Mouse (Mus musculus) cerebellum, adult 9-10 months (tissue): Measurements from ENCODE around the gene Arhgef3.
A peak's percentile ranks its signal among the peaks of the same experiment; 100 is the strongest.

Experiments
- DNase-seq: peaks from one replicate; pipeline ENCODE4 v3.0.0; 2022

Arhgef3 gene

DNA sequence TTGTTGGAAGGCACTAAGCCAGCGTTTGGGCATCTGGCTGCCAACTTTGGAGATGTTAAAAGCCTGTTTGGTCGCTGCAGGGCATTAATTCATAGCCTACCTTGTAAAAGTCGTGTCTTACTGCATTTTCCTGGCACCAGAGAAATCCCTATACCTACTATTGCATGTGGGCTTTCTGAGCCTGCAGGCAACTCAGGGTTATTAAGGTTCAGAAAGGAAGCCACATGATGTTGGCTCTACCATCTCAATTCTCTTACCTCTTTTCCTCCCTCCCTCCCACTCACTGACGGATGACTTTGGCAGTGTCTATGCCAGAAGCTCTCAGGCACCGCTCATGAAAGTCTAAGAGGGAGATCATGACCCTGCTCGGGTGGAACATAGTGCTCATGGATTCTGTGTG is 210.8 kb downstream of the Arhgef3 start:
- DNase-seq = no peak

DNA sequence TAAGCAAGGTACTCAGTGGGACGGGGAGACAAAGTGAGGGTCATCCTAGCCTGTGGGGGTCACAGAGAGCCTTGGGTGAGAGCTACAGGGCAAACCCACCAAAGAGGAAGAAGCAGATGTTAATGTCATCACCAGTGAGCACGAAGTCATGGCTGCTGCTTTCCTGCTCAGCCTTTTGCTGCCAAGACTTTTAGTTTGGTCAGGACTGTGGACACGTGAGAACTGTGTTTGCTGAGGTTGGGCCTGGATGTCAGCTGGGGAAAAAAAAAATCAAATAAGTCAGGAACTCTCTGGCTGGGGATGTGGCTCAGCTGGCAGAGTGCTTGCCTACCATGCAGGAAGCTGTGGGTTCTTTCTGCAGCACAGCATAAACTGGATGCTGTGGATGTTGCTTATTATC is 213.2 kb downstream of the Arhgef3 start:
- DNase-seq = no peak

DNA sequence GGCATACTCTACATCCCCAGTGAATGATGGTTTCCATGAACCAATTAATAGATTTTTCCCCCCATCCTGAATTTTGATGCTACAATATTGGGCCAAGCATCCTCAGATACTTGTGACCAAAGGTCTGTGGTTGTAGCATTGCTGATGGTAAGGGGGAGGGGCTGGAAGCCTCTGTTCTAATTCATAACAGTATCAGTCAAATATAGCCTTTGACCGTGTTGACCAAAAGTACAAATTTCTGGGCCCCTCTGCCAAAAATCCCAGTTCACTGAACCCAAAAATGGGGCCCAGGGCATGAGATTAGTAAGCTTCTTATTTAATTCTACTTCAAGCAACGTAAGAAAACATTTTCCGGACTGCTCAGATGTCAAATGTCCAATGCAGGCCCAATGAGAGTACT is 214.3 kb downstream of the Arhgef3 start:
- DNase-seq = no peak

DNA sequence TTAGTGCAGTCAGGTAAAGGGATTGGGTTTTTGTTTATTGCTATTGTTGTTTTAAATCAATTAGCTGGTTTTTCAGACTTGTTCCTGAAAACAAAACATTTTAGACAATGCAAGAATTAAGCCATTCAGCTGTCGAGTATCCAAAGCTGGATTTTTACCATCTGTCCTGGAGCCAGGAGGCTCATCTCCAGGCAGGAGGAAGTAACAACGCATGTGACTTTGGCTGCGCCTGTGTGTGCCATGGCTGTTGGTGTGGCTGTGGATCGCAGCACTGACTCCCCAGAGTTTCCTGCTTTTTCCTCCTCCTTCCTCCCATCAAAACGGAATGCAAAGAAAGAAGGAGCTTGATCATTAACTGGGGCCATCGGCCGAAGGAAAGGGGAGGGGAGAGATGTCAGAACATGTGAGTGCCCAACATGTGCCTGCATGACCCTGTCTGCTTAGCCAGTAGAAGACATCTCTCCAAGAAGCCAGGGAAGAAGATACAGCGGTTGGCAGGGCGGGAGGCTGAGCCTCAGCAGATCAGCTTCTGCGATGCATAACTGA is 216.9 kb downstream of the Arhgef3 start:
- peak; percentile 78 for DNase-seq

DNA sequence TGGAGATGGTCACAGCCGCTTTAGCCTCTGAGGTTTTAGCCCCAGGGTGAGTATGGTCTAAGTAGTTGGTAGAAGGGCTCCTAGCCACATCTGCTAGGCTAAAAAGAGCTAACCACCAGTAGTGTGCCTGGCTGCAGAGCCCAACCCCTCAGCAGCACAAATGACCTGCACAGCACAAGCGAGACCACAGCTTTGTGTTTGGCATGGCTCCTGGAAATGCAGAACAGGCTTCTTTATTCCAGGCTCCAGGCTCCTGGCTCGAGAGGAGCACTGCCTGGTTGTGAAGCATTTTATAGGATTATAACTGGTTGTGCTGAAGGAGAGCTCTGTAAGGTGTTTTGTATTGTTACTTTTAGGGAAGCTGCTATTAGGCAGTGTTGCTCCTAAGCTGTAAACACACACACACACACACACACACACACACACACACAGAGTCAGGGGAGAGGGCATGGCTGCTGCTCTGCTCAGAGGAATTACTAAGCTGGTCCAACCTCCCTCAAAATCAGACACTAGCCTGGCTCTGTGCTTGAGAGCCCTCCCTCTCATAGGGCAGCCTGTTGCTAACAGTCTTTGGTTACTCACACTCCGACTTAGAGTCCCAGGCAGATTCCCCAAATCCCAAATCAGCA is 217.8 kb downstream of the Arhgef3 start:
- DNase-seq = peak; percentile 46

DNA sequence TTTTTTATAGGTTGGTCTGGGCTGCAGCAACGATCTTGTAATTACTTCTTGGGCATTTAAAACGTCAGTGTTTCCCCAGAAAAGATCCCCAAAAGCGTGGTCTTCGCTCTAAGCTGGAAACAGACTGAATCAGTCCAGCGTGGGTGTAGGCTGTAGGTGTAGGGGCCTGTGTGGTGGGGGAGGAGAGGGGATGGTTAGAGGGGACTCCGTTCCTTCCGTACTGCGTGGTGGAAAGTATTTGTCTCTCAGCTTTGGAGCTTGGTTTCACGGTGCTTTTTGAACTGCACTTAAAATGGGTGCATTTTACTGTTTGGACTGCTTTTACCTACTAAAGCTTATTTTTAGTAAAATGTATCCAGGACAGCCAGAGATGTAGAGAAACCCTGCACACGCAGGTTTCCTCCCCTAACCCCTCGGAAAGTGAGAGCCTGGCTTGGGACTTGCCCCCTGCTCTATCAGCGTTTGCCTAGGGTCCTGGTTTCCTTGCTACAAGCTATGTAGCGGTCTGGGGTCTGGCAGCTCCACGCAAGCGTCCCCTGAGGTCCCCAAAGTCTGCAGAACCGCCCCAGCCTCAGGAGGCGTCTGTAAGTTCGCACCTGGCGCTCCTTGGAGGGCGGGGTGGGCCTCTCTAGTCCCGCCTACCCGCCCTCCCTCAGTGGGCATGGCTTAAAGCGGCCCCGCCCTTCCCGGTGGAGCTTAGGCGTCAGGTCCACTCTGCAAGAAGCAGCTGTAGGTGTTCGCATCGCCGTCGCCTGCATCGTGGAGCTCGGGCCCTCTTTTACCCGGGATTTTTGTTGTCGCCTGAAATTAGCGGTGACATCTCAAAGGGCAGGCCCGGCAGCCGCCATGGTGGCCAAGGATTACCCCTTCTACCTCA is 220.9 kb downstream of the Arhgef3 start:
- DNase-seq = peak; percentile 95

DNA sequence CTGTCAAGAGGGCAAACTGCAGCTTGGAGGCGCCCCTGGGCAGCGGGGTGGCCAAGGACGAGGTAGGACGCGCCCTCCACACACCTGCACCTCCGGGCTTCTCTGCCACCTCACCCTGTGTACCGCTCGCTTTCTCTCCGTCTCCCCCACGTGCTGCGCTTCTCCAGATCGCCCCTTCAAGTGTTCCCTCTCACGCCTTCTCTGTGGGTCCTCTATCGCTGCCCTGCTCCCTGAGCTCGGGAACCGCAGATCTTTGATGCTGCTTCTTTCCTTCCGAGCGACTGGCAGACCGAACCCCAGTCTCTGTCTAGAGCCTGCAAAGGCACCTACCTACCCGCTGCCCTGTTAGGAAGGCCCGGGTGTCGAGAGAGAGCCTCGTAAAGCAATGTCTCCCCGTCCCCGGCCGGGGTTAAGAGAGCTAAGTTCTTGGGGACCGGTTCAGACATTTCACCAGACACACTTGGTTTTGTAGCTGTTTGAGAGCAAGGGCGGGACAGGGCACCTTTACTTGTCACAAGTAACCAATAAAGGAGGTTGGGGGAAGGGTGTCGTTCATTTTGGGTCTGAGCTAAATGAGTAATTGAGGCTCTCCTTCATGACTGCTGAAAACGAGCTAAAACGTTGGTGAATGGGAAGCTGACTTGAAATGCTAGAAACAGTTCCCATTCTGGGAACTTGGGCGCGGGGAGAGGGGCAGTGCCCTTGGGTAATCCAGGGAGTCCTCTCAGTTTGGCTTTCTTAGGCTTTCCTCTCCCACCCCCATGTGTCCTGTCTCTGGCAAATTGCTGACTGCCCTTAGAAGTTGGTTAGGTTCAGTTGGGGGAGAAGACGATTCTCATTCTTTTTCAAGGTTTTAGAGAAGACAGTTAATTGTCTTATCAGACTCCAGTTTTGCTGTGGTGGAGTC is 221.8 kb downstream of the Arhgef3 start:
- DNase-seq = peak; percentile 67

DNA sequence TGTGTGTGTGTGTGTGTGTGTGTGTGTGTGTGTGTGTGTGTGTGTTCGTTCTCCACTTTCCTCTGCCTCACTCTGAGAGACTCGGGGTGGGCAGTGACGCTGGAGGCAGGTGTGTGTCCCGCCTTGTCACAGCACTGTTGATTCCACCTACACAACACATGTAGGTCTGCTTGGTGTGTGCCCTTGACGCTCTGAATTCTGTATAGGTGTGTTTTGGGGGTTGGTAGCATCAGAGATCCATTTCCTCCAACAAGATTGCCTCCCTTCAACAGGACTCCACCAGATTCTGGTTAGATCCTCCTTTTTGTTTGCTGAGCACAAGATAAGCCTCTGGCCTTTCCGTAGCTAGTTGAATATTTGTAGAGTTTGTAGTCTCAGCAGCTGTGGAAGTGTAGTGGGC is 222.5 kb downstream of the Arhgef3 start:
- peak; percentile 48 for DNase-seq

DNA sequence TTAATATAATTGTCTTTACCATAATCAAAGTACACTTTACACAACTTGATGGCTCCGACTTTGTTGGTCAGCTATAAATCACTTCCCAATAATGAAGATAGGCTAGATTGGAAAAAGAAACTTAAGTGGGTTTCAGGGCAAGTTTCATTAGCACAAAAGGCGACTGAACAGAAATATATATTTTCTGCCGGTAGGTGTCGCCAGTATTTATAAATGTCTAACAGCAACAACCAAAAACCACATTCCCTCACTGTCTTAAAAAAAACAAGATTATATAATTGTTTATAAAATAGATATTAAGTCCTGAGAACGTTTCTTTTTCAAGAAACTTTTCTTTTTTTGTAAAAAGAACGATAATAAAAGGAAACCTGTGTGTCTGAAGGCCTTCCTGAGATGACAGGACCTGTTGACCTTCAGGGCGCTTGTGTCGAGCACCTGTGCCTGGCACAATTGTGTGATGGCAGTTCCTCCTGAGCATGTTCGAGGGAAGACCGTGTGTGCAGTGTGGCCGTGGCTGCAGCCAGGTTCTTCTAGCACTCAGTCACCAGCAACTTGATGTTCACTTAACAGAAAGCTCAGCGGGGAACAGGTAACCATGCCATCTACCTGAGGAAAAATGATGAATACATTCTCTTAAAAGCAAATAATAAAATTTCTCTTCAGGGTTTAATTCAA is 223.5 kb downstream of the Arhgef3 start:
- DNase-seq = peak; percentile 85

DNA sequence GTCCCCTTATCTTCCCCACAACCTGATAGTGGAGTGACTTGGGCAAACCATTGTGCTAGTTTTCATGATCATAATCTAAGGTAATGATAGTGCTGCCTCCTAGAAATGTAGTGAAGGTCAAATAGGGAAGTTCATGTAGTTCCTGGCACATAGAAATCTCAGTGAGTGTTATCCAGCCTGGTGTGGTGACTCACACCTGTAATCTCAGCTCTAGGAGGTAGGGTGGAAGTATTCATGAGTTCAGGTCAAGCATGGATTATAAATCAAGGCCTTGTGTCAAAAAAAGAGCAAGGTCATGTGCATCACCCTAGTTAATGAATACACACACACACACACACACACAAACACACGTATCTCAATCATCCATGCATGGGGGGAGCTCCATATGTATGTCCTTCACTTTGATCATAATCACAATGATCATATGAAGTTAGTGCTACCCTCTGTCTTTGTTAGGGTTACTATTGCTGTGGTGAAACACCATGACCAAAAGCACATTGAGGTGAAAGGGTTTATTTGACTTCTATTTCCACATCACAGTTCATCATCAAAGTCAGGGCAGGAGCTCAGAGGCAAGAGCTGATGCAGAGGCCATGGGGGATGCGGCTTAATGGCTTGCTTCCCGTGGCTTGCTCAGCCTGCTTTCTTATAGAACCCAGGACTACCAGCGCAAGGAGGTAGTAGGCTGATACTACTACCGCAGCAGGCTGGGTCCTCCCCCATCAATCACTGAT is 226.2 kb downstream of the Arhgef3 start:
- DNase-seq = no peak

DNA sequence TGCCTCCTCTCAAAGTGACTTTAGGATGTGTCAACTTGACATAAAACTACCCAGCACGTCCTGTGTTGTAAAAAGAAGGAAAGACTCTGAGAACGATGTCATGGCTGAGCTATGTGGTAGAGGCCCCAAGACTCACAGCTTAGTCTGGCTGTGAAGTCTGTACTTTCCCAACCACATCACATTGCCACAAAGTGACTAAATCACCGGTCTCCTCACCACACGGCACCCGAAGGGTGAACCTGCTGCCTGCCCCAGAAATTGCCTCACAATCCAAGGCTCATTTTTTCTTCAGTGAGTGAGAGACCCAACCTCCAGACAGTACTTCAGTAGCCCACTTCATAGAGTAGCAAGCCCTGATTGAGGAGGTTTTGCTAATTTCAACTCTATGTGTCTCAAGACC is 226.8 kb downstream of the Arhgef3 start:
- no peak for DNase-seq

DNA sequence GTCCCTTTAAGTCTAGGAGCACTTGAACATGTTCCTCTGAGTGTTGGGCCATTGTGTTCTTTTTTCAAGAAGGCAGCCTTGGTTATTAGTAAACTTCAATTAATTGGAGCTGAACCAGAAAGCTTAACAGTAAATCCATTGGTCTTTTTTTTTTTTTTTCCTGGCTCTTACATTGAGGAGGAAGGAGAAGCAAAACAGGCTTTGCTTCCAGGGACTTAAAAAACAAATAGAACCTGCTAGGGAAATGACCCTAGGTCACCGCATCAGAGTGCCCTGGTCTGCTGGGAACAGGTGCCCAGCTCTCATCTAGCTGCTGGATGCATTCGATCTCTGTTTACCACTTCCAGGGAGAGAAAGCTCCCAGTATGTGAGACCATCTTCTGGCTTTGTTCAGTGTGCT is 227.8 kb downstream of the Arhgef3 start:
- no peak for DNase-seq

DNA sequence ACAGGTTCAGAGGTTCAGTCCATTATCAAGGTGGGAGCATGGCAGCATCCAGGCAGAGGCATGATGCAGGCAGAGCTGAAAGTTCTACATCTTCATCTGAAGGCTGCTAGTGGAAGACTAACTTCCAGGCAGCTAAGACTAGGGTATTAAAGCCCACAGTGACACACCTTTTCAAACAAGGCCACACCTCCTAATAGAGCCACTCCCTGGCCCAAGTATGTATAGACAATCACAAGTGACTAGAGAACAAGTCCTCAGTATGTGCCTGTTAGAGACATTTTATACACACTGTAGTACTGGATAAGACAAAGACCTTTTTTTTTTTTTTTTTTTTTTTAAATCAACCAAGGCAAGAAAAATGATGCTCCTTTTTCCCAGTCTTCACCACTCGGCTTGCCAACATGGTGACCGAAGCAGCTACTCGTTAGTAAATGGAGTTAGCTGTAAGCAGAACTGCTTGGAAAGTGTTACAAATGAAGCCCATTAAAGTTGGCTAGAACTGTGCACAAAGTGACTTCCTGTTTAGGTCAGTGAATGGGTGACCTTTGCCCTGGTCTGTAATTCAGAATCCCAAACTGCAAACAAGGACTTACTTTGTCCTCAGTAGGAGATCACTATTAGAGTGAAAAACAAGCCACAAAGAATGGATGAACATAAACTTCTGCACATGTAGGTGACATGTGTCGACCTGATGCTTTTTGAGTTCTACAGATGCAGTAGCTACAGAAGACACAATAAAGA is 229.7 kb downstream of the Arhgef3 start:
- no peak for DNase-seq

DNA sequence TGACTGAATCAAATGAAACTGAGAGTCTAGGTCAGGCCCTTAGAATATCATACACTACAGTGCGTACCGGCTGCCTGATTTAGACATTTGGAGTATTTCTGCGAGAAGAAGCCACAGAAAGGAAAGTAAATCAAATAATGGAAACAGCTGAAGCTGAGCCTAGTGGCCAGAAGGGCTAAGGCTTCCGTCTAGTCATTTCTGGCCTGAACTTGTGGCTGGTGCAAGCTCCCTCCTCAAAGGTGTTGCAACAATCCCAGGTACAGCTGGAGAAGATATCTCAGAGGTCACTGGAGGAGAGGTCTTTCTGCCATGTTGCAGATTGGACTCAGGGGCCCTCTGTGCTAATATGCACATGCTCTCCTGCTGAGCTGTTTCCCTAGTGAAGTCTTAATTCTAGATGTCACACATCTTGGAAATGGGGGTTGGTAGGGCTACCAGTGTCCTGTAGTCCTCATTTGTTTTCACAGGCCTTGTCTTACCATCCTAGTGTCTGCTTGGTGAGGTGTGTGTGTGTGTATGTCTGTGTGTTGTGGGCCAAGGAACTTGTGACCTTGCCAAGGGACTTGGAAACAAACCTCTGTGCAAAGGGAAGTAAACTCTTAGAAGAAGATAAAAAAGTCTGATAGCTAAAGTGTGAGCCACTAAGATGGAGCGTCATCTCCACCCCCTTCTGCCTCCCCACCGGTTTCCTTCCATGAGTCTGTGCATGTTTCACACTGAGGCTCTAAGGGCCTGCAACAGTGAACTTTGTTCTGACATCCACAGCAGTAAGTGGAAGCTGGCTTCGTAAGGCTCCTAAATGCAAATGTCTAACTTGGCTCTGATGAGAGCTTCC is 230.6 kb downstream of the Arhgef3 start:
- no peak for DNase-seq

DNA sequence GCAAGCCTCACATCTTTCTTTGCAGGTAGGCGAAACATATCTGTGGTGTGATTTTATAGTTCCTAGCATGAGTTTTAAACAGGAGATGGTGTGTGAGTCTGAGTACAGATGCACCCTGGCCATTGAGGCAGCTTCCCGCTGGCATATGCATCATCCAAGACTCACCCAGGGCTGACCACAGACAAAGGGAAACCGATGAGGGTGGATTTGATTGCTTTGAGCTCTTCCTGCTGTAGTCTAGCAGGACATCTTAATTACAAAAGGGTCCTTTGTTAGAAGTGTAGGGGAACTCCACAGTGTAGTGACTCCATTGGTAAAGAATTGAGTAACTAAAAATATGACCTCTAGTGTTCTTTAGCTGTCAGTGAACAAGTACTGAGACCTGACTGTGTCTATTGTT is 232.5 kb downstream of the Arhgef3 start:
- DNase-seq = no peak

DNA sequence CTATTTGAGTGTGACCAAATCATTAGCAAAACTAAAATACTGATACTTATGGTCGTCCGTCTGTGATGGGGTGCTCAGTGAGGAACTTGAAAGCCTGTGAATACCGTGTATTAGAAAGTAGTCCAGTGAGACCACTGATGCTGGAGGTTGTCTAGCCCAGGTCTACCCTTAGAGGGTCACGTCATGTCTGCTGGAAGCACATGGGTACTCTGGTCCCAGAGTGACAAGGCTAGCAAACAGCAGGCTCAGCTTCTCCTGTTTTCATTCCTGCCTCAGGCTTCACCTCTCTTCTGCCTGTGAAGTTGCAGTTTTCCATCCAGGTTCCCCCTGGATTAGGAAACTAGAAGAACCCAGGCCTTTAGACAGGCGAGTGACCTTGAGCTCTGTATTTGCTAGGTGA is 233.0 kb downstream of the Arhgef3 start:
- DNase-seq = no peak

DNA sequence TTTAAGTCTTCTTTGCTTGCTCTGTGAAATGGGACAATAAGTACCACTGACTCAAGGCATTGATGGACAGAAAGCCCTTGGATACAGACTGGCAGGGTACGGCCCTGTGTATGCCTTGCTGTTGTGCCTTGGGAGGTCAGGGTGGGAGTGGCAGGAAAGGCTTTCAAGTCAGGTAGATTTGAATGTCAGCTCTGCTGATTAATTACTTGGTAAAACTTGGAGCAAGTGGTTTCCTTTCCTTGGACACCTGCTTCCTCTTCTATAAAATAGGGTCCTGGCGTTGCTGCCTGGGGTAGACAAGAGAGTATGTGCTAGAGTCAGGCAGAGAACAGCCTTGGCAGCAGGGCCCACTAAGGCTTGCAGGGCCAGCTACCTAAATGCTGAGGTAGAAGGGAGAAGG is 233.4 kb downstream of the Arhgef3 start:
- no peak for DNase-seq

DNA sequence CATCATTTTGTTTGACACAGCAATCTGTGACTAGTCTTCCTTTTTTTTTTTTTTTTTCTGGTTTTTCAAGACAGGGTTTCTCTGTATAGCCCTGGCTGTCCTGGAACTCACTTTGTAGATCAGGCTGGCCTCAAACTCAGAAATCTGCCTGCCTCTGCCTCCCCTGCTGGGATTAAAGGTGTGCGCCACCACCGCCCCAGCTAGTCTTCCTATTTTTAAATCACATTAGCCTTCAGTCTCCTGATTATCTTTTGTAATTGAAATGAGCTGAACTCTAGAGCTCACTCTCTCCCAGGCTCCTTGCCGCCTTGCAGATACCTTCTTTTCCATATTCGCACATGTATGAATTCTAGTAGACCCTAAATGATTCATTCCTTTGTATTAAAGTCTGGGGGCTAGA is 234.0 kb downstream of the Arhgef3 start:
- no peak for DNase-seq

DNA sequence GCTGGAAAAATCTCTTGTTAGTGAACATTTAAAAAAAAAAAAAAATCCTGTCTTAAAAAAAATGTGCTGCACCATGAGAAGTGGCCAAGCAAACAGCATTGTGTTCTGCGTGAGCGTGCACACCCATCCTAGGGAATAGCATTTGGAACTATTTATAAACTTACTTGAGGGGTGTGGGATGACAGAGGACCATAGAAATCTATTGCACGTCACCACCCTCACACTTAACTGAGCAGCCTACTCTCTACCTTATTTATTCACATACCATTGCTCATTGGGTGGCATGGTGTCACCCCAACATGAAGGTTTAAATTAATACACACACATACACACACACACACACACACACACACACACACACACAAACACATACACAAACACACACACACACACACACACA is 234.4 kb downstream of the Arhgef3 start:
- DNase-seq = no peak
